Mouse (Mus musculus): Measurements from ENCODE around the gene Kcne4. TPM values are rescaled to one million over a fixed set of nuclear protein-coding genes. Genes with fewer than 3 reads are reported as not detected.

The Kcne4 gene
- total RNA-seq, 2 experiments from 2014 or later, result not detected

- ATAC-seq (replicated peaks; ENCODE audit: low FRiP score, poor library complexity, severe bottlenecking), result no peak
Measured at GRCm38 (mm10) chr1:78854306-78854705, 37.7 kb downstream of the Kcne4 start.

- no peak for ATAC-seq (replicated peaks; ENCODE audit: low FRiP score, poor library complexity, severe bottlenecking)
Measured at GRCm38 (mm10) chr1:78859573-78859972, 43.0 kb downstream of the Kcne4 start.

- ATAC-seq (replicated peaks; ENCODE audit: low FRiP score, poor library complexity, severe bottlenecking), result no peak
Measured at GRCm38 (mm10) chr1:78860056-78860455, 43.5 kb downstream of the Kcne4 start.

- ATAC-seq (replicated peaks; ENCODE audit: low FRiP score, poor library complexity, severe bottlenecking), result no peak
Measured at GRCm38 (mm10) chr1:78862281-78862680, 45.7 kb downstream of the Kcne4 start.

- ATAC-seq (replicated peaks; ENCODE audit: low FRiP score, poor library complexity, severe bottlenecking), result no peak
Measured at GRCm38 (mm10) chr1:78863833-78864232, 47.3 kb downstream of the Kcne4 start.

- no peak for ATAC-seq (replicated peaks; ENCODE audit: low FRiP score, poor library complexity, severe bottlenecking)
Measured at GRCm38 (mm10) chr1:78864351-78864750, 47.8 kb downstream of the Kcne4 start.

GRCm38 (mm10) chr1:78864799-78865346 is 48.3 kb downstream of the Kcne4 start:
- no peak for ATAC-seq (replicated peaks; ENCODE audit: low FRiP score, poor library complexity, severe bottlenecking)

GRCm38 (mm10) chr1:78865991-78866390 is 49.4 kb downstream of the Kcne4 start:
- ATAC-seq (replicated peaks; ENCODE audit: low FRiP score, poor library complexity, severe bottlenecking), result no peak

GRCm38 (mm10) chr1:78866455-78866854 is 49.9 kb downstream of the Kcne4 start:
- no peak for ATAC-seq (replicated peaks; ENCODE audit: low FRiP score, poor library complexity, severe bottlenecking)

Other genes starting within 250 kb of the Kcne4 start
- 2.9 and 4.0 TPM in 2 replicates for gene Acsl3, start 158.9 kb upstream of the Kcne4 start, total RNA-seq (2015; ENCODE audit: low replicate concordance)
- gene Acsl3, start 158.9 kb upstream of the Kcne4 start, total RNA-seq (2017; ENCODE audit: low replicate concordance), result 5.6 and 13.5 TPM in 2 replicates
- gene Utp14b, start 158.7 kb upstream of the Kcne4 start, total RNA-seq (2015; ENCODE audit: low replicate concordance), result 0.72 and 3.8 TPM in 2 replicates
- 2.3 and 2.4 TPM in 2 replicates for gene Utp14b, start 158.7 kb upstream of the Kcne4 start, total RNA-seq (2017; ENCODE audit: low replicate concordance)